Comparison of ENCODE assay signal across 8 mouse cellular contexts in genomic region chr6:100732376-100733021, GRCm38 (mm10). TPM values are rescaled to one million over a fixed set of nuclear protein-coding genes. Genes with fewer than 3 reads are reported as not detected.
DNase-seq lines count a peak whose midpoint lies in the region; TF ChIP-seq lines count a peak whose summit lies in the region.

No protein-coding gene starts in this region.

- no peak overlapping the region for H3K4me3 ChIP-seq in C2C12 (ENCODE audit: insufficient read depth, poor library complexity, severe bottlenecking)

- no peak for TF ChIP-seq CTCF in C2C12 (IDR thresholded peaks at IDR 0.05; ENCODE audit: control insufficient read depth, insufficient read depth, insufficient read length)

- intact Hi-C loops in left cerebral cortex, postnatal 10 days (cut with DNase I): no loop called here

- no peaks in the 10 kb centered on the region for H3K27me3 ChIP-seq in C2C12 (ENCODE audit: control insufficient read depth, insufficient read depth, insufficient read length)

- H3K79me3 ChIP-seq in C2C12 (ENCODE audit: low read depth): peaks cover 6% of the 10 kb centered on the region

- peaks cover 20% of the 10 kb centered on the region for H3K79me2 ChIP-seq in C2C12 (ENCODE audit: control insufficient read depth, insufficient read depth)

- H3K36me3 ChIP-seq in C2C12 (ENCODE audit: control insufficient read depth, insufficient read depth): peaks cover 26% of the 10 kb centered on the region

- H3ac ChIP-seq in C2C12 (ENCODE audit: control insufficient read depth, insufficient read length, low read depth): no peak overlapping the region

- DNase-seq in embryo, embryonic 11 days: peak; percentile 59
- DNase-seq in heart, adult 8-10 months (ENCODE audit: low spot score): peak; percentile 63
- peak; percentile 32 to 46 for DNase-seq in left cerebral cortex, postnatal 10 days (ENCODE audit: extremely low spot score in 1 of 2, low spot score in 2 of 2)
- DNase-seq in right cerebral cortex, postnatal 25 days: peak; percentile 65
- no peak for DNase-seq in testis, postnatal 14 days (ENCODE audit: low spot score)
- no peak for DNase-seq in spleen, postnatal 4 days (ENCODE audit: low spot score in 2 of 2)
- no peak for DNase-seq in kidney, postnatal 36 days

TF ChIP-seq in C2C12, 6 proteins besides CTCF, POLR2A, EP300 and RAD21:
- TF ChIP-seq MAX (IDR thresholded peaks at IDR 0.05): peak; percentile 66
- no peak for TF ChIP-seq FOSL1 (IDR thresholded peaks at IDR 0.05; ENCODE audit: insufficient read depth, low read length, poor library complexity, severe bottlenecking)
- no peak for TF ChIP-seq CEBPB (IDR thresholded peaks at IDR 0.05; ENCODE audit: low read depth)

RNA-seq across cellular contexts. Expression of gene Gxylt2, which starts 28.0 kb away (rescaled TPM):
- polyA plus RNA-seq in C2C12 (2012; fragmentation: generic; extraction: Trizol): 3.5 TPM
- 1 to 10 TPM; 1.6 to 2.4 (median 2.3) TPM for total RNA-seq in heart, adult 8-10 months (2022)
- 1 to 10 TPM; 1.5 to 2.4 TPM for total RNA-seq in left cerebral cortex, postnatal 10 days (2021)

Comparison
In these comparisons a context has a peak if more than half of its experiments do, and no peak if none do; other contexts are left out.
1. DNase-seq: peak in embryo, embryonic 11 days (single experiment), heart, adult 8-10 months (single experiment), left cerebral cortex, postnatal 10 days (2 of 2) and right cerebral cortex, postnatal 25 days (single experiment); none in testis, postnatal 14 days (single experiment), spleen, postnatal 4 days (0 of 2) and kidney, postnatal 36 days (0 of 2).